Mouse (Mus musculus): ENCODE measurements at regions not wholly inside any gene's neighbourhood (a gene's known extent, or its start where the extent isn't known, plus 50 kb on each side); places are given as distances from the start of the nearest gene placed in this dataset.
"Not testable (repeated sequence)": the region's sequence is repeated elsewhere in the genome, so short reads cannot be mapped to it uniquely, and the experiment has no call there.

GRCm38 (mm10) chr3:134330943-134331342, 94.7 kb downstream of the Cxxc4 start:
- TF ChIP-seq TCF3 (IDR thresholded peaks at IDR 0.05; ENCODE audit: insufficient read length, low read depth) (no peak), MAX (IDR thresholded peaks at IDR 0.05; ENCODE audit: low read depth) (no peak), E2F4 (IDR thresholded peaks at IDR 0.05; ENCODE audit: insufficient read depth) (no peak), POLR2A (IDR thresholded peaks at IDR 0.05; ENCODE audit: insufficient read length, low read depth) (no peak), USF1 (IDR thresholded peaks at IDR 0.05; ENCODE audit: low read depth) (no peak), MYOG (IDR thresholded peaks at IDR 0.05; ENCODE audit: control insufficient read depth in 1 of 3, insufficient read depth in 1 of 3, insufficient read length in 2 of 3, low read depth in 2 of 3) (no peak), MYOD1 (IDR thresholded peaks at IDR 0.05; ENCODE audit: control insufficient read depth in 1 of 3, insufficient read length in 2 of 3, low read depth in 2 of 3) (no peak), REST (IDR thresholded peaks at IDR 0.05; ENCODE audit: insufficient read depth, insufficient read length) (no peak), TCF12 (IDR thresholded peaks at IDR 0.05; ENCODE audit: insufficient read depth, poor library complexity, severe bottlenecking) (no peak), POLR2AphosphoS2 (IDR thresholded peaks at IDR 0.05; ENCODE audit: insufficient read length, low read depth) (no peak), SRF (IDR thresholded peaks at IDR 0.05; ENCODE audit: control insufficient read depth, insufficient read length, low read depth) (no peak), CEBPB (IDR thresholded peaks at IDR 0.05; ENCODE audit: insufficient read depth, poor library complexity, severe bottlenecking) (no peak)

DNA sequence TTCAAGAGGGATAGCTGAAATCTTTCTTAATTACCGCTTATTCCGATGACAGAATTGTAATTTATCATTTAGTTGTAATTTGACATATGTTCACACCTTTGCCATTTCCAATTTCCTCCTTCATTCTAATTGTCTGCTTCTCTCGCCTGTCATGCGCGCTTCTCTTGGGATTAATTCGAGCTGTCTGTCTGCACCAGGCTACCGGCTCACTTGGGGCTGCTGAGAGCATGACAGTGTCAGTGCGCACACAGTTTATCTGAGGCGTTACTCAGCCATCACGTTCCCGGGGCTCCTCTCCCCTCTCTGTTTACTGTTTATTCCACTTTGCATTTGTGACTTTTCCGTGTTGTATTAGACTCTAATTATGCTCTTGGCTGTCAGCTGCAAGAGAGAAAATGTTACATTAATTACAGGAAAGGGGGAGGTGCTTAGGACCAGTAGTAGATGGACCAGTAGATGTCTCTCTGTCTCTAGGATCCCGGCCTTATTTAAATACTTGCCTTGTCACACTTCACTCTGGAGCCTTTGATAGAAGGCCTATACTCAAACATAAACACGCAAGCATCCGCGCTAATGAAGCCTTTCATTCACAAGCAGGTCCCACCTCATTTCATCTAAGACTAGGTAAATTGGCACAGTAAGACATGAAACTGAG, 95.3 kb downstream of the Cxxc4 start:
- no peak overlapping the region for H3K4me3 ChIP-seq
- H3K79me2 ChIP-seq (ENCODE audit: control insufficient read depth, insufficient read depth): no peaks in the 10 kb centered on the region
- no peaks in the 10 kb centered on the region for H3K27me3 ChIP-seq (ENCODE audit: control insufficient read depth, insufficient read depth, insufficient read length)
- no peak overlapping the region for H3ac ChIP-seq (ENCODE audit: control insufficient read depth, insufficient read length)
- H3K36me3 ChIP-seq (ENCODE audit: control insufficient read depth, insufficient read depth): no peaks in the 10 kb centered on the region
- H3K4me2 ChIP-seq (ENCODE audit: low read depth): no peak overlapping the region
- TF ChIP-seq REST (IDR thresholded peaks at IDR 0.05; ENCODE audit: insufficient read depth, insufficient read length) (no peak), MYOD1 (IDR thresholded peaks at IDR 0.05; ENCODE audit: control insufficient read depth in 1 of 3, insufficient read length in 2 of 3, low read depth in 2 of 3) (no peak), TCF3 (IDR thresholded peaks at IDR 0.05; ENCODE audit: insufficient read length, low read depth) (no peak), MYOG (IDR thresholded peaks at IDR 0.05; ENCODE audit: control insufficient read depth in 1 of 3, insufficient read depth in 1 of 3, insufficient read length in 2 of 3, low read depth in 2 of 3) (no peak)

More at GRCm38 (mm10) chr3:134330943-134331342, 94.7 kb downstream of the Cxxc4 start:
- Histone ChIP-seq H3K79me2 (ENCODE audit: control insufficient read depth, insufficient read depth) (no peaks in the 10 kb centered on the region), H3K27me3 (ENCODE audit: control insufficient read depth, insufficient read depth, insufficient read length) (no peaks in the 10 kb centered on the region), H3ac (ENCODE audit: control insufficient read depth, insufficient read length) (no peak overlapping the region), H3K4me2 (ENCODE audit: low read depth) (no peak overlapping the region), H3K36me3 (ENCODE audit: control insufficient read depth, insufficient read depth) (no peaks in the 10 kb centered on the region), H3K4me3 (no peak overlapping the region)

DNA sequence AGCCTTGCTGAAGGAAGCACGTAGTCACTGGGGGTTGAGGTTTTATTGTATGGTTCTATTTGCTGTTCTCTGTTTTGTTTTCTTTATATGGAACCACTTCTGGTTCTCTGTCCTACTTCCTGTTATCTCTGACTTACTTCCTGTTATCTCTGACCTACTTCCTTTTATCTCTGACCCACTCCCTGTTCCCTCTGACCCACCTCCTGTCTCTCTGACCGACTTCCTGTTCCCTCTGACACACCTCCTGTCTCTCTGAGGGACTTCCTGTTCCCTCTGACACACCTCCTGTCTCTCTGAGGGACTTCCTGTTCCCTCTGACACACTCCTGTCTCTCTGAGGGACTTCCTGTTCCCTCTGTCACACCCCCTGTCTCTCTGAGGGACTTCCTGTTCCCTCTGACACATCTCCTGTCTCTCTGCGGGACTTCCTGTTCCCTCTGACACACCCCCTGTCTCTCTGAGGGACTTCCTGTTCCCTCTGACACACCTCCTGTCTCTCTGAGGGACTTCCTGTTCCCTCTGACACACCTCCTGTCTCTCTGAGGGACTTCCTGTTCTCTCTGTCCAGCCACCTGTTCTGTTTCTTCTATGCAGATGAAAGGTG, 102.9 kb downstream of the Cxxc4 start:
- H3K4me3 ChIP-seq; H3K36me3 ChIP-seq (ENCODE audit: control insufficient read depth, insufficient read depth); H3ac ChIP-seq (ENCODE audit: control insufficient read depth, insufficient read length); H3K79me2 ChIP-seq (ENCODE audit: control insufficient read depth, insufficient read depth); H3K4me2 ChIP-seq (ENCODE audit: low read depth); H3K27me3 ChIP-seq (ENCODE audit: control insufficient read depth, insufficient read depth, insufficient read length): not testable (repeated sequence)

GRCm38 (mm10) chr3:134365948-134366347, 129.7 kb downstream of the Cxxc4 start:
- Histone ChIP-seq H3ac (ENCODE audit: control insufficient read depth, insufficient read length) (no peak overlapping the region), H3K4me3 (no peak overlapping the region), H3K4me2 (ENCODE audit: low read depth) (no peak overlapping the region), H3K36me3 (ENCODE audit: control insufficient read depth, insufficient read depth) (no peaks in the 10 kb centered on the region), H3K79me2 (ENCODE audit: control insufficient read depth, insufficient read depth) (no peaks in the 10 kb centered on the region), H3K27me3 (ENCODE audit: control insufficient read depth, insufficient read depth, insufficient read length) (no peaks in the 10 kb centered on the region)
- TF ChIP-seq MAX (IDR thresholded peaks at IDR 0.05; ENCODE audit: low read depth) (no peak), SRF (IDR thresholded peaks at IDR 0.05; ENCODE audit: control insufficient read depth, insufficient read length, low read depth) (no peak), E2F4 (IDR thresholded peaks at IDR 0.05; ENCODE audit: insufficient read depth) (no peak), TCF3 (IDR thresholded peaks at IDR 0.05; ENCODE audit: insufficient read length, low read depth) (no peak), MYOD1 (IDR thresholded peaks at IDR 0.05; ENCODE audit: control insufficient read depth in 1 of 3, insufficient read length in 2 of 3, low read depth in 2 of 3) (no peak), CEBPB (IDR thresholded peaks at IDR 0.05; ENCODE audit: insufficient read depth, poor library complexity, severe bottlenecking) (no peak), MYOG (IDR thresholded peaks at IDR 0.05; ENCODE audit: control insufficient read depth in 1 of 3, insufficient read depth in 1 of 3, insufficient read length in 2 of 3, low read depth in 2 of 3) (no peak), TCF12 (IDR thresholded peaks at IDR 0.05; ENCODE audit: insufficient read depth, poor library complexity, severe bottlenecking) (no peak), POLR2A (IDR thresholded peaks at IDR 0.05; ENCODE audit: insufficient read length, low read depth) (no peak), USF1 (IDR thresholded peaks at IDR 0.05; ENCODE audit: low read depth) (no peak), REST (IDR thresholded peaks at IDR 0.05; ENCODE audit: insufficient read depth, insufficient read length) (no peak), POLR2AphosphoS2 (IDR thresholded peaks at IDR 0.05; ENCODE audit: insufficient read length, low read depth) (no peak)

DNA sequence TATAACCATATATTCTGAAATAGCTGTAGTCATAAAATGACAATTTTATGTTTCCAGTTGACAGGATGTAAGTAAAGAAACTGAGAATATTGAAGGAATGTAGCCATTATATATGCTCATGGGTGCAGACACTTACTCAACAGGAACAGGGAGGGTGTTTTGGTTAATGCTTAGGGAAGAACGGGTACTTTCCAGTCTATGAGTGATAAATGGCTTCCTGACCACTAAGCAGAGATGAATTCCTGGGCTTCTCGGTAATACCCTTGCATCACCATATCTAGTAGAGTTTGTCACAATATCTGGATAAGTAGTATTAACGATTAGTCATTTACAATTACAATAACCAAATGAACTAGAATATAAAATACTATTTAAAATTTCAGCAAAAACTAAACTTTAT, 130.5 kb downstream of the Cxxc4 start:
- Histone ChIP-seq H3ac (ENCODE audit: control insufficient read depth, insufficient read length) (no peak overlapping the region), H3K79me2 (ENCODE audit: control insufficient read depth, insufficient read depth) (no peaks in the 10 kb centered on the region), H3K4me3 (no peak overlapping the region), H3K27me3 (ENCODE audit: control insufficient read depth, insufficient read depth, insufficient read length) (no peaks in the 10 kb centered on the region), H3K4me2 (ENCODE audit: low read depth) (no peak overlapping the region), H3K36me3 (ENCODE audit: control insufficient read depth, insufficient read depth) (no peaks in the 10 kb centered on the region)
- TF ChIP-seq POLR2A (IDR thresholded peaks at IDR 0.05; ENCODE audit: insufficient read length, low read depth): no peak
- TF ChIP-seq POLR2AphosphoS2 (IDR thresholded peaks at IDR 0.05; ENCODE audit: insufficient read length, low read depth): no peak
- TF ChIP-seq REST (IDR thresholded peaks at IDR 0.05; ENCODE audit: insufficient read depth, insufficient read length): no peak
- no peak for TF ChIP-seq MAX (IDR thresholded peaks at IDR 0.05; ENCODE audit: low read depth)
- no peak for TF ChIP-seq E2F4 (IDR thresholded peaks at IDR 0.05; ENCODE audit: insufficient read depth)
- TF ChIP-seq CEBPB (IDR thresholded peaks at IDR 0.05; ENCODE audit: insufficient read depth, poor library complexity, severe bottlenecking): no peak
- TF ChIP-seq MYOG (IDR thresholded peaks at IDR 0.05; ENCODE audit: control insufficient read depth in 1 of 3, insufficient read depth in 1 of 3, insufficient read length in 2 of 3, low read depth in 2 of 3): no peak
- TF ChIP-seq TCF3 (IDR thresholded peaks at IDR 0.05; ENCODE audit: insufficient read length, low read depth): no peak
- TF ChIP-seq MYOD1 (IDR thresholded peaks at IDR 0.05; ENCODE audit: control insufficient read depth in 1 of 3, insufficient read length in 2 of 3, low read depth in 2 of 3): no peak
- no peak for TF ChIP-seq TCF12 (IDR thresholded peaks at IDR 0.05; ENCODE audit: insufficient read depth, poor library complexity, severe bottlenecking)
- TF ChIP-seq USF1 (IDR thresholded peaks at IDR 0.05; ENCODE audit: low read depth): no peak
- no peak for TF ChIP-seq SRF (IDR thresholded peaks at IDR 0.05; ENCODE audit: control insufficient read depth, insufficient read length, low read depth)

Data from myocyte (in vitro differentiated cells).